Mouse (Mus musculus) liver, postnatal 0 days (tissue): ENCODE results near the gene Ankrd17.

ENCODE experiments used
- CTCF ChIP-seq: sonication (generic); IDR thresholded peaks from 2 replicates; pipeline ENCODE4 v1.5.1; 2016; ENCODE audit warnings: antibody characterized with exemption, low read depth
- EP300 ChIP-seq: IDR thresholded peaks from 2 replicates; pipeline ENCODE4 v1.6.1; 2016; ENCODE audit warnings: antibody characterized with exemption, low read depth, mild to moderate bottlenecking

- TF ChIP-seq CTCF: no peak
- TF ChIP-seq EP300: no peak; the same call in 1 of the 2 replicates
Observed at GRCm38 (mm10) chr5:90229760-90230159, 136.6 kb downstream of the Ankrd17 start.
